Mouse (Mus musculus) kidney, postnatal 4 days (tissue): ENCODE results near the gene Vopp1.
A peak's percentile ranks its signal among the peaks of the same experiment; 100 is the strongest.
"Not testable (repeated sequence)": the region's sequence is repeated elsewhere in the genome, so short reads cannot be mapped to it uniquely, and the experiment has no call there.

Source experiments
- DNase-seq, 2 experiments: peaks; one replicate each; pipeline ENCODE4 v3.0.0; 2021; ENCODE audit warnings: mixed read lengths in 2 of 2

Vopp1 gene

DNA sequence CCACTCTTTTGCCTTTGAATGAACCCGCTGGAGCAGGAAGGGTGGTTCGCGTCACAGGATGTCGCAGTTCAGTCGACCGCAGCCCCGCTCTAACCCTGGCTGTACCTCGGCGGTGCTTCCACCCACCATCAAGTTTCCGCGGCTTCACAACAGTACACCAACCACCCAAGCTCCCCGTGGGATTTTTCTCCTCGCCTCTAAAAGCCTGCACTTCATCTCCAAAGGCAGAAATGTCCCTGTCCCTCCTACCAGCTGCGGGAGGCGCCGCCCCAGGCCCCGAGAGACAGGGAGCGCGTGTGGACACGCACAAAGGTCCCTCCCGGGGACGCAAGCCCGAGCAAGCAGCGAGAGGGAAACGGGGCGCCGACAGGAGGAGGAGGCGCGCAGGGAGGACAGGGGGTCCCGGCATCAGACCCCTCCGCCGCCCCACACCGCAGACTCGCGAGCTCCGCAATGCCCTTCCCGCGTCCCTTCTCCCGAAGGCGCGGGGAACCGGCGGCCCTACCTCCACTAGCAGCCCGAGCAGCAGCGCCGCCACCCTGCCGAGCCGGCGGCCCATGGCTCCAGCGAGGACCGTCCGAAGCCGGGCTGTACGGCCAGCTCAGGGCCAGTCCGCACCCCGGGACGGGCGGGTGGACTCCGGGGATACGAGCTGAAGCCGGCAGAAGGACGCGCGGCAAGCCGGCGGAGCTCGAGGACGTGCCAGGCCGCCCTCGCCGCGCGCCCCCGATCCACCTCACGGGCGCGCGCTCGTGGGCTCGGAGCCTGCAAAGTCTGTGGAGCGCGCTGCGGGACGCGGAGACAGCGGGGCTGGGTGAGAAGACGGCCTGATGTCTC is at the start of gene Vopp1:
Vopp1 (minus strand) TSS at position 738 of the 837 bp plus-strand sequence.
- DNase-seq = peak; percentile 79 to 88

DNA sequence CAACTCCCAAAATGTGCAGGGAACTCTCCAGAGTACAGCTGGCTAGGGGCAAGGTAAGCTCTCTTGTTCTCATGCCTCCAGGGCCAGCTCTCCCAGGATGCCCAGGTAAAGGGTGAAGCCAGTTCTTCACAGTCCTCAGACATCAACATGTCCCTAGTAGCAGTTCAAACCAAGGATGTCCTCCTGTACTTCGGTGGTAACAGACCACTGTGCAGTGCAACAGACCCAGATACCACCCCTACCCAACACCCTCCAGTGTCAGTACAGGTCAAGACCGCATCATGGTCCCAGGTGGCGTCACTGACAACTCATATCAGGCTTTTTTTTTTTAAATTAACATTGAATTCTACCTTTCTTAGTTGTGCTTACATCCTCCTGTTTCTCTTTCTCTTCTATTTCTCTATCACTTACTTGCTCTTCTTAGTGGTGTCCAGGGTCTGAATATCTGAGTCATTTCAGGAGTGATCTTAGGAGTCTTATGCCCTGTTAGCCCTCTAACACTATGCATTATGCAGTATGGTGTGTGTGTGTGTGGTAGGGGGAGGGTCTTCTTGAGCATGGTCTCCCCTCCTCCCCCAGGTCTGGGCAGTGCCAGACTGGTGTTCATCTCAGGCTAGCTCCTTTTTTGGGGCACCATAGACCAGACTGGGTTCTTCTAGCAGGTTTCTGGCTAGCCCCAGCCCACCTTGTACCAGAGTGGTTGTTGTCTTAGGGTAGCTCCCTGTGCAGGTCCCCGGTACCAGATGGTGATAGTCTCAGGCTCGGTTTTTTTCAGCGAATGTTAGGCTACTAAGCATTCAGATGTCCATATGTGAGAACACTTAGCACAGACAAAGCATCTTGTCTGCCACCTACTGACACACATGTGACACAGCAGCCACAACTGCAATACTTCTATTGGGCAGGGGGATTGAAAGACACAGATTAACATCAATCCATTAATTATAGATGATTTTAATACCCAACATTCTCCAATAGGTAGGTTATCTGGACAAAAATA is 34.4 kb upstream of the Vopp1 start:
- DNase-seq = peak; percentile 26 to 45

DNA sequence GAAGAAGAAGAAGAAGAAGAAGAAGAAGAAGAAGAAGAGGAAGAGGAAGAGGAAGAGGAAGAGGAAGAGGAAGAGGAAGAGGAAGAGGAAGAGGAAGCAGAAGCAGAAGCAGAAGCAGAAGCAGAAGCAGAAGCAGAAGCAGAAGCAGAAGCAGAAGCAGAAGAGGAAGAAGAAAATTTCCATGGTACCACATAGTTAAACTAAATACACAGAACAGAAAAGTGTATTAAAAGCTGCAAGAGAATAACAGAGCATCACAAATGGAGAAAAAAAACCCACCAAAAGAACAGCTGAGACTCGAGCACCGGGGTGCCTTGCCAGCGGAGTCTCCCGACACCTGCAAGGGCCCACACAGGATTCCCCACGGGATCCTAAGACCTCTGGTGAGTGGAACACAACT is 26.2 kb upstream of the Vopp1 start:
- DNase-seq = not testable (repeated sequence)

DNA sequence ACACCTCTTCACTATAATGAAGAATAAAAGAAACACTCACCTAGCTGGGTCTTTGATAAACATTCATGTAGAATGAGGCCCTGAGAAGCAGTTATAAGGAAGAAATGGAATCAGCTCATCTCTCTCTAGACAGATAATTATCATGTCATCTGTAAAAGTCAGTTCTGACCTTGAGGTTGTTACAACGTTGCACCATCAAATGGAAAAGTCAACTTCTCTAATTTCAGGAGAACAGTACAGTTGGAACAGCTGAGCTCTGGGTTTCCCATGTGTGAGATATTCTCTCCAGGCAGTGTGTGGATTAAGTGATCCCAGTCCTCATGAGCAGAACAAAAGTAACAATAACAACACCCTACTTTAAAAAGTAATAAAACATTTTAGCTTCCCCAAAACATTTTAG is 25.3 kb upstream of the Vopp1 start, which contains the start of gene Vmn1r21:
Vmn1r21 (minus strand) TSS at position 58 of the 400 bp plus-strand sequence.
- no peak for DNase-seq

DNA sequence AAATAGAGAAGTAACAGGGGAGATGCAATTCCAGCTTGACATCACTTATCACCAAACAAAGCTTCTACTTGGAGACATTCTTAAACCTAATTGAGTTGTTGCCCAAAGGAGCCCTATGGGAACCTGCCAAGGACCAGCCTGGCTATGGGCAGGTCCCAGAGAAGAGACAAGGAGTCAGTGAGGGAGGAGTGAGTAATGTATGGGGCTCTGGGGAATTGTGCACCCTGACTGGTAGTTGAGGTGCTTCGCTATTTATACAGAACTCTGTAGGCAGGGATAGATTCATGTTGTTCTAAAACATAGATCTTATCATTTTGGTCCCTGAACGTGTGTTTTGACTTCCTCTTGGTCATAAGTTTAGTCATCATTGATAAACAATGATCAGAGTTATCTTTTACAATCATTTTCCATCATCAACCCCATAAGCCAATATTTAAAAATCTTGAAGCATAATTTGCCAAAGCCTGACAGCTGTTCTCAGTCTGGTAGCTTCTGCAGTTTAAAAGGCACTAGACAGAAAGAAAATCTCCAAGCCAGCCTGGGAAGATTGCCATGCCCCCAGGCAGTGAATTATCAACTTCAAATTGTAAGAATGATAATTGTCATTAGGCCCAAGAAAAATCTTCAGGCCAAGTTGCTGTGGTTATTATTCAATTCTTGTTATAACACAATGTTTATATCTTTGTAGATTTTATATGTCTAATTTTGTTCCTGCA is 14.9 kb upstream of the Vopp1 start:
- no peak for DNase-seq

DNA sequence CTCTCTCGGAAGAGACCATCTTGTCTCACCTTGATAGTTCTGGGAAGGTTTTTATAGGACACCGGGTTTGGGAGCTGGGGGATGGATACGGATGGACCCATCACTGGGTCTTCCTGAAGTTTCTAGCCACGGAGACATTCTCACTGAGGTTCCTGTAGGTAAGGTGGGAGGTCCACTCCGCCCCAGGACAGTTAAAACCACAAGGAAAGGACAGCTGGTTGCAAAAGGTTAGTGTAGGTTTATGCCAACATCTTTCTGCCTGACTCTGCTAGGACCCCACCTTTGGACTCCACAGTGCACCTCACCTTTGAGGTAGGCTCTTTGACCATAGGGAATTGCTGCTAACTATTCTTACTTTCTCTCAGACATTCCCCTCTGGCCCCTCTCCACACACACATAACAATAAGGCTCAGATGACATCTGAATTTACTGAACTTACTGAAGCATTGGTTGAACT is 328 bp upstream of the Vopp1 start:
- no peak for DNase-seq

DNA sequence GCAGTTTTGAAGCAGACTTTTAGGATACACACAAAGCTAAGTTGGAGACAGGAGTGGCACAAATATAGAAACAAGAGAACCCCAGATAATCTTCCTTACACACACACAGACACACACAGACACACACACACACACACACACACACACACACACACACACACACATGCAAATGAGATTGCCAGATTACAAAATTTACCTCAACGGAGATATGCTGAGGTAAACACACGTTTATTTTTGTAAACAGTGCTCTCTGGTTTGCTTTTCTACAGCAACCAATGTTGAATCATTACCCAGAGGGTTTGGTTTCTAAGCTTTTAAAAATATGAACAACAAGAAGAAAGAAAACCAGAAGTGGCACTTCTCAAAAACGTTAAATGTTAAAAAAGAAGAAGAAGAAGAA is 1.5 kb downstream of the Vopp1 start:
- no peak for DNase-seq

DNA sequence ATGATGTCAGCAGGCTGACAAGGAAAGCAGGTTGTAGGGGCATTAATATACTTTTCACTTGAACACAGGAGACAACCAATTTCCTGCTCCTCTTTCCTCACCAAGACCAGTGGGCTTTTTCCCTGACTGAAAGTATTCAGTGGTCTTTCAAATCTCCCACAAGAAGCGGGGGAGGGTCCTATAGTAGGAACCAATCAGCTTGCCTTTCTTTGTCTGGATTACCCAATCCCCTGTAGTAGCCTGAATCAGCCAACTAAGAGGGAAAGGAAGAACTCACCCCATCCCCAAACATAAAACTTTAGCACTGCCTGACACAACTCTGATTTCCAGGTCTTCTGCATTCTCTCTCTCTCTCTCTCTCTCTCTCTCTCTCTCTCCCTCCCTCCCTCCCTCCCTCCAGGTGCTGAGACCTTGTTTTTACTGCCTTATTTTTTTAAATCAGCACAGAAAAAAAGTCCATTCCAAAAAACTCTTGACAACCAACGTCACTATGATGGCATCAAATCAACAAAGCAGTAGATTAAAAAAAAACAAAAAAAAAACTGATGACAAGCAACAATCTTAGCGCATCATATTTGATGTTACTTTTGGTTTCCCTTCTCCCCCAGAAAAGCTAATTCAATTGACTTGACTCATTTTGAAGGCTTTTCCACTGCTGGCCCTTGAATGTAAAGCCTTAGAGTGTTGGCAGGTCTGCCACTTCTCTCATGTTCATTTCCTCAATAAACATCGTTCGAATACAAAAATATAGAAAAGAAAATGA is 2.1 kb downstream of the Vopp1 start:
- no peak for DNase-seq

DNA sequence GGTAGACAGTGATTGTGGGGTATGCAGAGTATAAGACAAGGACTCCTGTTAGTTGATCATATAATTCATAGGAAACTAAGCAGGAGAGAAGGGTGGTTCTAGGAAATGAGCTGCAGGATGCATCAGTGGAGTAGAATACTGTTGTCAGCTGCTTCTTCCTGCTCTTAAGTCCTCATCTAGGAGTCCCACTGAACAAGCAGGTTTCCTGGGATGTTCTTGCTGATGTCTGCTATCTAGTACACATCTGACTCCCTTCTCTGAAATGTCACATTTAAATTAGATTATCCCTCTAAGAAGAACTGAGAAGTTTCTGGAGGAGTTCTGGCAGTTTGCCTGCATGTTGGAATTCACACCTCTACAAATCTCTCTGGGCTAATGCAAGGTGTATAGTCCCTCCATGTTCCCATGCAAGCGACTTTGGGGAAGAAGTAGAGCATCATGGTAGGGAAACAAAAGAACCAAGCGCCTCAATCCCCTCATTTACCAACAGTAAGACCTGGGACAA is 10.5 kb downstream of the Vopp1 start:
- DNase-seq = no peak

DNA sequence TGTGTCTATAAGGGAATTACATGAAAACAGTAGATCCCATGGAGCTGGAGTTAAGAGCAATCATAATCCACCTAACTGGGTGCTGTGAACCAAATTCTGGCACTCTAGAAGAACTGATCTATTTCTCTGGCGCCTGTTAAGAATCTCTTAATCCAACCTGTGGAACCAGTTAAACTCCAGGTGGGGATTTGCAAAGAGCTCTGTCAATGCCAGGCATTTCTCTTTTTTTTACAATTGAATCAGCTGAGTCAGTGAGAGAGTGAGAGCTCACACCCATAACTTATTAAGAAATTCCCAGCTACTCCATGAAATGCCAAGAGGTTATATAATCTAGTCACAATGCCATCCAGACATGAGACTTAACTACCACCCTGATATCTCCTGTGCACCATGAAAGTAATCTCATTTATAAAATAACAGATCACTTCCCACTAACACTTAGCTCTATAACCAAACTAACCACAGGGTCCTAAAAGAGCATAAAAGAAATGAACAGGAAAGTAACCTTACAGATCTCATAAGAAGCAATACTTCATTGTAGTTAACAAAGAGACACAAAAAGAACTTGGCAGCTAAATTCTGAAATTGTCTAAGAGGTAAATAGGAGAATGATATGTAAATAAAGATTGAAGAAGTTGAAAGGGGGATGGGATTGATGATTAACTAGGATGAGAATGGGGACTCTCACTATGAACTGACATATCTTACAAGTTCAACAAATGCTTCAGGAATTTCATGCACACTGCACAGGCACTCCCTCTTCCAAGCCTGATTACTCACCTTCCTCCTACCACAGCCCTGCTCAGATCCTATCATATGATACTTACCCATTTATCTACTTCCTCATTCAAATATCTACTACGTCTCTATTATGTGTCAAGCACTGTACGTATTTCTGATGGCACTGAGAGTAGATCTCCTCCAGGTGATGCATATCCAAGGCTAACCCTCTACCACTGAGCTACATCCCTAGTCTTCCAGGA is 12.9 kb downstream of the Vopp1 start:
- DNase-seq = no peak

DNA sequence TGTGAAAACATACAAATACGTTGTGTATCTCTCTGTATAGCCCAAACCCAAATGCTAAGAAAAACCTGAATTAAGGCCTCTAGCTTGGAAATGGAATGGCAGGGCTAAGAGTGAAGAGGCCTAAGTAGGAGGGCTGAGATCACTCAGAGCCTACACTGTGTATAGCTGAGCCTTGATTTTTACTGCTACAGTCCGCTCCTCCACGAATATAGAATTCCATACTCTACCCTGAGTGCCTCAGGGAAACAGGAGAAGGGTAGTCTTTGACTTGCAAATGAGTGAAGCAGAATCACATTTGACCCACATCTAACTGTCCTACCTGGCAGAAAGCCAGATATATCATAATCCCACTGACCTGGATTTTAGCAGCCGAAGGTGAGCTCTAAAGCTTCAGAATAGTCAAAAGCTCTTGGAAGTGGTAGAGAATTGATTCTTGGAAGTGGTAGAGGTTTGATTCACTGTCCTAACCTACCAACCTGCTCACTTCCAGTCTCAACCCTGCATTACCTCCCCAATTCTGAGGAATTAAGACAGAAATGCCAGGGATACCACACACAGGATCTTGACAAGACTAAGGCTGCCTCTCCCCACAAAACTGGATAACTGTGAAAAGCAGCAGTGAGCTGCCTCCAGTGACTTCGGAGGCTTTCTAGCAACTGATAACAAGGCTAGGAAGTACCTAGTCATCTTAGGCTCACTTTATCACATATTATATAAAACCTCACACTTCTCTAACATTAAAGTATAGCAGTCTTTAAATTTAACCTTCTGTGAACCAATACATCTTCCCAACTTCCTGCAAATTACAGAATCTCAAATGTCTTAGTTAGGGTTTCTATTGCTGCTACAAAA is 19.5 kb downstream of the Vopp1 start:
- no peak for DNase-seq

DNA sequence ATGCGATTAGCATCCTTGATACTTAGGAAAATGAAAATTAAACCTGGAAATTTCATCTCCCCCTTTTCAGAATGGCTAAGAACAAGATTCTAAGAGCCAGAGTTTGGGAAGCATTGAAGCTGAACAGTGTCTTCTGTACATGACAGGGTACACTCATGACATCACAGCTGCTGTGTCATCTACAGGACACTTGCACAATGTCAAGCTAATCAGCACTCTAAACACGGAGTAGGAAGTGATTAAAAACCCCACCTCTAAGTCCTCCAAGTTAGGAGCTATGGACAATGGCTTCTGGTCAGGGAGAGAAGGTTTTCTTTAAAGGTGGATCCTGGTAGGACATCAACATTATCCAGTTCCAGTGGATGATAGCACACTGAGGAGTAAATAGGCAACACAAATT is 21.8 kb downstream of the Vopp1 start:
- no peak for DNase-seq

DNA sequence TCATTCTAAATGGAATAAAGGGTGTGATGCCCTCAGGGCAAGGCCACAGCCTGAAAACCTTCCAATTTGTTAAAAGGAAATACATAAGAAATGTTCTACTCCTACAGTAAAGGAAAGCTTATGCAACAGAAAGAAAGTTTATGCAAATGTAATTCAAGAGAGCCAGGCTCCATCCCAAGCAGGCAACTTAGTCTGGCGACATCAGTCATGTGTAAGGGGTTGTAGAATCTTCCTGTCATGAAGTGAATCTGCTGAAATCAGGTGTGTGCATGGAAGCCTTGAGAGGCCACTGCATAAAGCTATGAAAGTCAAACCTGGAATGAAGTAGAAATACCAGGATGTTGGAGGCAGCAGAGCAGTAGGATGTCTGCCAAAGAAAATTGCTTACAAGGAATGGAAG is 26.0 kb downstream of the Vopp1 start:
- no peak for DNase-seq

DNA sequence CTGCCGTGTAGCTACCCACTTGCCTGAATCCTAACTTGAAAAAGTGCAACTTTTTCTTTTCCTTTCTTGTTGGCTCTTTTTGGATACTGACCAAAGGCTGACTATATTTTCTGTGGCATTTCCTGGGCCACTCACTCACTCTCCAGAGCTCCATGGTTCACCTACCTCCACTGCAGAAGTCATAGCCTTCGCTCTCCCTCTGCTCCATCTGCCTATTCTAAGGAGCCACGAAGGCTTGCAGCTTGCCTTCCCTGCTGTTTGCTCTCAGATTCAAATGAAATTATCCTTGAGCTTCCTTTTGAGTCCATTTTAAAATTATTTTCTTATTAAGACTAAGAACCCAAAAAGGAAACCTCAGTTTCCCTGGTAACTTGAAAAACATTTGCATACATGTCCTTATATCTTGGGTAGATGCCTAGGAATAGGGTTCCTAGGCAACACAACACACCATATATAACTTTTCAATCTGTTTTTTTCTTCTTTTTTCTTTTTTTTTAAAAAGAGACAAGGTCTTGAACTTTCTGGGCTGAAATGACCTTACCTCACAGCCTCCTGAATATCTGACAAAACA is 28.0 kb downstream of the Vopp1 start:
- DNase-seq = no peak

DNA sequence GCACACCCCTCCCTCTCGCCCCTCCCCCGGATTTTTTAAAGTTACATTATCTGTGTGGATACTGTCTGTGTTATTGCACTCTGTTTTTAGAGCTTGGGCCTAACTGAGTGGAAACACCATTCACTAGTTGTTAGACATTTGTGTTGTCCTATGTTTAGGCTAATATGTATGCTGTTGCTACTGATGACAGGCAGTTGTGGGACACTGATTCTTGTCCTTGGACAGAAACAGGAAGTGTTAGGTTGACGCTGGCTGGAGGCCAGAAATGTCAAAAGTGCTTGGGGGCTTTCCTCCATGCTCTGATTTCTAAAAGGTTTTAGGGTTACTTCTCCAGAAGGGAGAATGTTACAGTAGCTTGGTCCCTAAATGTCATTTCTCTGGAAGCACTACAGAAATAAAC is 29.1 kb downstream of the Vopp1 start:
- peak; percentile 25 to 40 for DNase-seq

DNA sequence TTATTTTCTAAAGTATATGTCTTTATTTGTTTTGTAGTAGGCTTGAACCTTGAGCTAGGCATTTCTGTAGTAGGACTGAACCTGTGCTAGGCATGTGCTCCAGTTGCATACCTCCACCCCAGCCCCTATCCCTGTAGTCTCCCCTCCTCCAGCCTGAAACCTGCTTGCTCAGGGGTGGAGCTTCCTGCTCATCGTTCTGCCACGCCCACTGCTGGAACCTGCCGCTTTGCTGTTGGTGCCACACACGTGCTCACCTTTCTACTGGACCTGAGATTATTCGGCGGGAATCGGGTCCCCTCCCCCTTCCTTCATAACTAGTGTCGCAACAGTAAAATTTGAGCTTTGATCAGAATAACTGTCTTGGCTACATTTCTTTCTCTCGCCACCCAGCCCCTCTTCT is 32.1 kb downstream of the Vopp1 start:
- not testable (repeated sequence) for DNase-seq

DNA sequence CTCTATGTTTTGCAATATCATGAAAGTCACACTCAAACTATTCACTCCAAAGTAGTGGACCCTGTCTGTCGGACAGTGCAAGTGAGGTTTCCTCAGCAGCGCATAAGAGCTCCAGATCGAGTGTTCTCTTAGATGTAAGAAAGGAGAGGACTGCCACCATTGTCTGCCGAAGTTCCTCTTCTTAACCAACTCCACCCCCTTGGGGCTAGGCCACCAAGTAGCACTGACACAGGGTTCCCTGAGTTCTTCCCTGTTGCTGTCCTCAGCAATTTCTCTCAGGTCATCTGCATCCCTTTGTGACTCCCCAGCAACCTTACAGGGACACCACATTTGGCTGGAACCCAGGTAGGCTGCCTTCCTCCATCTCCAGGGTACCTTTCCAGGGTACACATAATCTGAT is 34.4 kb downstream of the Vopp1 start:
- DNase-seq = no peak

DNA sequence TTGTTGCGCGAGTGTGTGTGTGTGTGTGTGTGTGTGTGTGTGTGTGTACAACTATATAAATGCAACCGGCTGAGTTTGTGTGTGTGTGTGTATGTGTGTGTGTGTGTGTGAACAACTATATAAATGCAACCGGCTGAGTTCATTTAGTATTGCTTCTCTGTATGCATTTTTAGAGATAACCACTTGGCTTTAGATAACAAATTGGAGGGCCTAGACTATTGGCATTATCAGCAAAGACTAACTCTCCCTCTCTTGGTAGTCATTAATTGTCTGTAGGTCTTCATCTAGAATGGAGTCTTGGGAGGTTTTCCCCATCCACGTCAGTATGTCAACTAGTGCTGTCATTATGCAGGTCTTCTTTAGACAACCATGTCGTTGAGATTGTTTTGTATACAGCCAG is 37.6 kb downstream of the Vopp1 start:
- DNase-seq = no peak

DNA sequence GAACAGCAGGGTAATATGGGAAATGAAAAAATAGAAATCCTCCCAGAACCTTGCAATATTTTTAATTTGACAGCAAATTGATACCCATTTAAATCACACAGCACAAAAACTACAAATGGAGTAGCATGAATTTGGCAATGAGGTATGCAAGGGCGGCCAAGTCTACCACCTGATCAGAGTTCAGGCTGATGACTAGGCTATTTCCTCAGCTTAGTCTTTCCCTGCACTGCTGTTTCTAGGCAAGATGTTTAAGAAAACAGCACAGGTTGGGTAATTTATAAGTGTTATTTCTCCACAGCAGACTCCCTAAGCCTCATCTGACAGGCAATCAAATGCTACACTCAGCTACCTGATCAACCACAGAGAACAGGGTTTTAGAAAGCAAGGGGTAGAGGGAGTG is 40.7 kb downstream of the Vopp1 start:
- DNase-seq = no peak
